Mouse (Mus musculus) forebrain, embryonic 14.5 days (tissue): Measurements from ENCODE around the gene Mrpl36. TPM values are rescaled to one million over a fixed set of nuclear protein-coding genes. Genes with fewer than 3 reads are reported as not detected.

Experiments
- ATAC-seq: fragments of 200-750 bp; cut with Nextera tagmentation; 2 replicates; pipeline ENCODE4 v1.8.0; 2017; ENCODE audit warnings: mild to moderate bottlenecking, moderate library complexity
- DNase-seq: peaks from one replicate; pipeline ENCODE4 v3.0.0-alpha.2; 2015; ENCODE audit warnings: low spot score
- H3K27ac ChIP-seq: fragments of 300-500 bp; sonication (generic); 2 replicates; pipeline ENCODE4 v1.5.1; 2014; ENCODE audit warnings: low read depth, mild to moderate bottlenecking, control low read depth, low read length, moderate library complexity
- H3K27me3 ChIP-seq: fragments of 300-500 bp; sonication (generic); replicated peaks from 2 replicates; pipeline ENCODE4 v1.6.1; 2014; ENCODE audit warnings: low read length, control low read depth, mixed read lengths; ENCODE audit not compliant: control insufficient read depth, insufficient read depth
- H3K36me3 ChIP-seq: fragments of 300-500 bp; sonication (generic); 2 replicates; pipeline ENCODE4 v1.6.1; 2014; ENCODE audit warnings: low read length, control low read depth; ENCODE audit not compliant: control insufficient read depth, insufficient read depth
- H3K4me1 ChIP-seq: fragments of 300-500 bp; sonication (generic); 2 replicates; pipeline ENCODE4 v1.6.1; 2014; ENCODE audit warnings: antibody characterized with exemption, low read length, control low read depth; ENCODE audit not compliant: control insufficient read depth, insufficient read depth
- H3K4me2 ChIP-seq: fragments of 300-500 bp; sonication (generic); 2 replicates; pipeline ENCODE4 v1.6.1; 2014; ENCODE audit warnings: mild to moderate bottlenecking, control low read depth, low read length
- H3K4me3 ChIP-seq: fragments of 300-500 bp; sonication (generic); 2 replicates; pipeline ENCODE4 v1.5.1; 2014; ENCODE audit warnings: low read depth, low read length, control low read depth
- H3K9ac ChIP-seq: fragments of 300-500 bp; sonication (generic); 2 replicates; pipeline ENCODE4 v1.6.1; 2014; ENCODE audit warnings: mild to moderate bottlenecking, low read length, control low read depth, moderate library complexity
- H3K9me3 ChIP-seq: fragments of 300-500 bp; sonication (generic); replicated peaks from 2 replicates; pipeline ENCODE4 v1.6.1; 2016; ENCODE audit warnings: low read length, control low read depth, mixed read lengths; ENCODE audit not compliant: control insufficient read depth
- WGBS: fragments of 180-500 bp; shearing (Covaris S2); extraction: QIAGEN DNeasy Blood & Tissue Kit; methylation state at CpG from one replicate; pipeline ENCODE4 v1.1.7; 2014; 5-methylcytosine and 5-hydroxymethylcytosine counted together
- polyA plus RNA-seq: library from polyadenylated mRNA; unstranded; fragments of >200 nt; fragmentation: Nextera tagmentation; extraction: Ambion mirVana; gene quantifications from 2 replicates; pipeline ENCODE4 v1.2.1, GENCODE M21; 2014

Gene Mrpl36
- polyA plus RNA-seq, 1 experiment from 2014 or later = 113 TPM

GRCm38 (mm10) chr13:73331736-73332135 is 3.4 kb downstream of the Mrpl36 start:
- peak overlapping the region; percentile 90 for H3K9ac ChIP-seq
- H3K4me2 ChIP-seq = peak overlapping the region; percentile 92
- no peak for DNase-seq
- H3K4me3 ChIP-seq = peak overlapping the region; percentile 86
- H3K4me1 ChIP-seq = peaks cover 16% of the 10 kb centered on the region
- 79% methylated on average over 3 of the region's 3 CpGs for WGBS
- no peaks in the 10 kb centered on the region for H3K27me3 ChIP-seq
- no peak for ATAC-seq
- H3K27ac ChIP-seq = no peak overlapping the region
- no peaks in the 10 kb centered on the region for H3K9me3 ChIP-seq
- H3K36me3 ChIP-seq = no peaks in the 10 kb centered on the region

GRCm38 (mm10) chr13:73336753-73337152 is 8.4 kb downstream of the Mrpl36 start:
- H3K9me3 ChIP-seq = no peaks in the 10 kb centered on the region
- no peak overlapping the region for H3K4me3 ChIP-seq
- ATAC-seq (no peak), DNase-seq (no peak)
- no peak overlapping the region for H3K27ac ChIP-seq
- H3K27me3 ChIP-seq = no peaks in the 10 kb centered on the region
- H3K36me3 ChIP-seq = no peaks in the 10 kb centered on the region
- H3K4me1 ChIP-seq = peaks cover 1% of the 10 kb centered on the region
- 31% methylated on average over 7 of the region's 7 CpGs for WGBS
- no peak overlapping the region for H3K9ac ChIP-seq
- H3K4me2 ChIP-seq = no peak overlapping the region

- Histone ChIP-seq H3K9me3 (no peaks in the 10 kb centered on the region), H3K9ac (no peak overlapping the region), H3K27me3 (no peaks in the 10 kb centered on the region), H3K27ac (no peak overlapping the region), H3K36me3 (no peaks in the 10 kb centered on the region), H3K4me1 (no peaks in the 10 kb centered on the region), H3K4me3 (no peak overlapping the region), H3K4me2 (no peak overlapping the region)
- 81% methylated on average over 9 of the region's 9 CpGs for WGBS
- ATAC-seq = no peak
- no peak for DNase-seq
Observed at GRCm38 (mm10) chr13:73345102-73345890, 17.0 kb downstream of the Mrpl36 start.

- Histone ChIP-seq H3K27me3 (no peaks in the 10 kb centered on the region), H3K4me2 (no peak overlapping the region), H3K9ac (no peak overlapping the region), H3K4me3 (no peak overlapping the region), H3K27ac (no peak overlapping the region), H3K36me3 (no peaks in the 10 kb centered on the region), H3K4me1 (no peaks in the 10 kb centered on the region), H3K9me3 (no peaks in the 10 kb centered on the region)
- ATAC-seq (no peak), DNase-seq (no peak)
- 43% methylated on average over 2 of the region's 2 CpGs for WGBS
Observed at GRCm38 (mm10) chr13:73346131-73346530, 17.8 kb downstream of the Mrpl36 start.

- no peaks in the 10 kb centered on the region for H3K9me3 ChIP-seq
- H3K4me1 ChIP-seq = no peaks in the 10 kb centered on the region
- no peaks in the 10 kb centered on the region for H3K27me3 ChIP-seq
- no peak for DNase-seq
- H3K4me2 ChIP-seq = no peak overlapping the region
- no peak overlapping the region for H3K4me3 ChIP-seq
- no peak overlapping the region for H3K9ac ChIP-seq
- ATAC-seq = no peak
- 81% methylated on average over 4 of the region's 4 CpGs for WGBS
- no peaks in the 10 kb centered on the region for H3K36me3 ChIP-seq
- no peak overlapping the region for H3K27ac ChIP-seq
Observed at GRCm38 (mm10) chr13:73346743-73347142, 18.4 kb downstream of the Mrpl36 start.

- ATAC-seq (no peak), DNase-seq (no peak)
- Histone ChIP-seq H3K27ac (no peak overlapping the region), H3K9me3 (no peaks in the 10 kb centered on the region), H3K4me3 (no peak overlapping the region), H3K36me3 (no peaks in the 10 kb centered on the region), H3K27me3 (no peaks in the 10 kb centered on the region), H3K9ac (no peak overlapping the region), H3K4me2 (no peak overlapping the region), H3K4me1 (no peaks in the 10 kb centered on the region)
- 76% methylated on average over 3 of the region's 3 CpGs for WGBS
Observed at GRCm38 (mm10) chr13:73347171-73347570, 18.9 kb downstream of the Mrpl36 start.

- no peaks in the 10 kb centered on the region for H3K36me3 ChIP-seq
- 85% methylated on average over 7 of the region's 7 CpGs for WGBS
- no peak overlapping the region for H3K4me3 ChIP-seq
- DNase-seq (no peak), ATAC-seq (no peak)
- no peaks in the 10 kb centered on the region for H3K4me1 ChIP-seq
- H3K27me3 ChIP-seq = no peaks in the 10 kb centered on the region
- H3K4me2 ChIP-seq = no peak overlapping the region
- no peaks in the 10 kb centered on the region for H3K9me3 ChIP-seq
- H3K27ac ChIP-seq = no peak overlapping the region
- H3K9ac ChIP-seq = no peak overlapping the region
Observed at GRCm38 (mm10) chr13:73347922-73348650, 19.8 kb downstream of the Mrpl36 start.

- no peaks in the 10 kb centered on the region for H3K27me3 ChIP-seq
- no peak overlapping the region for H3K4me3 ChIP-seq
- H3K27ac ChIP-seq = no peak overlapping the region
- no peaks in the 10 kb centered on the region for H3K36me3 ChIP-seq
- no peak overlapping the region for H3K9ac ChIP-seq
- 88% methylated on average over 9 of the region's 9 CpGs for WGBS
- DNase-seq (no peak), ATAC-seq (no peak)
- no peaks in the 10 kb centered on the region for H3K9me3 ChIP-seq
- H3K4me2 ChIP-seq = no peak overlapping the region
- no peaks in the 10 kb centered on the region for H3K4me1 ChIP-seq
Observed at GRCm38 (mm10) chr13:73350741-73351140, 22.4 kb downstream of the Mrpl36 start.

- no peak overlapping the region for H3K4me2 ChIP-seq
- DNase-seq (no peak), ATAC-seq (no peak)
- H3K27me3 ChIP-seq = no peaks in the 10 kb centered on the region
- H3K4me3 ChIP-seq = no peak overlapping the region
- no peak overlapping the region for H3K27ac ChIP-seq
- H3K36me3 ChIP-seq = no peaks in the 10 kb centered on the region
- no peak overlapping the region for H3K9ac ChIP-seq
- H3K9me3 ChIP-seq = no peaks in the 10 kb centered on the region
- 69% methylated on average over 3 of the region's 3 CpGs for WGBS
- no peaks in the 10 kb centered on the region for H3K4me1 ChIP-seq
Observed at GRCm38 (mm10) chr13:73351910-73352309, 23.6 kb downstream of the Mrpl36 start.
